Comparison of ENCODE assay signal across 8 mouse cellular contexts in genomic region chr6:72355066-72355911, GRCm38 (mm10). TPM values are rescaled to one million over a fixed set of nuclear protein-coding genes. Genes with fewer than 3 reads are reported as not detected.
DNase-seq lines count a peak whose midpoint lies in the region; ATAC-seq and TF ChIP-seq lines count a peak whose summit lies in the region.

Tmem150a (plus strand) TSS chr6:72355447.

- H3K36me3 ChIP-seq in ES-E14 (ENCODE audit: control insufficient read depth, insufficient read depth, low read length, poor library complexity, severe bottlenecking) = peaks cover 14% of the 10 kb centered on the region
- H3K36me3 ChIP-seq in lung, postnatal 0 days (ENCODE audit: insufficient read depth, low read length) = peaks cover 14% of the 10 kb centered on the region; the same call in 1 of the 2 replicates

- ATAC-seq in frontal cortex, adult (ENCODE audit: low TSS enrichment) = peak; percentile 51
- ATAC-seq in lung, postnatal 0 days = peak; percentile 94

- peak within 1 kb of the TSS; percentile 74 for H3K9ac ChIP-seq in ES-E14 (ENCODE audit: insufficient read depth, low read depth, low read length, poor library complexity, severe bottlenecking)
- H3K9ac ChIP-seq in lung, postnatal 0 days (replicated peaks; ENCODE audit: low read depth) = peak within 1 kb of the TSS; percentile 54

- peak within 1 kb of the TSS; percentile 68 to 86 for H3K4me3 ChIP-seq in ES-E14 (ENCODE audit: insufficient read depth in 1 of 2, low read depth in 1 of 2, low read length in 2 of 2, poor library complexity in 1 of 2, severe bottlenecking in 1 of 2)
- H3K4me3 ChIP-seq in lung, postnatal 0 days (ENCODE audit: low read depth, low read length) = peak within 1 kb of the TSS; percentile 59

- H3K27me3 ChIP-seq in lung, postnatal 0 days (replicated peaks; ENCODE audit: insufficient read depth, low read length) = no peaks in the 10 kb centered on the region

- no peak for TF ChIP-seq EP300 in lung, postnatal 0 days (IDR thresholded peaks at IDR 0.05)

- WGBS in lung, postnatal 0 days = 4% methylated on average over 47 of the region's 71 CpGs

- H3K4me2 ChIP-seq in lung, postnatal 0 days (replicated peaks; ENCODE audit: low read depth, low read length) = peak within 1 kb of the TSS; percentile 85

- in situ Hi-C loops in ES-E14 (cut with MboI; ENCODE audit: low sequenced_read_pairs in 2 of 2, unreplicated experiment in 2 of 2) = no loop called here

- no peaks in the 10 kb centered on the region; a peak in 1 of 4 replicates for H3K4me1 ChIP-seq in ES-E14 (ENCODE audit: control insufficient read depth in 2 of 2, insufficient read depth in 2 of 2, low read length in 2 of 2, poor library complexity in 1 of 2)
- peaks cover 23% of the 10 kb centered on the region for H3K4me1 ChIP-seq in lung, postnatal 0 days (ENCODE audit: insufficient read depth, low read depth, low read length)

- no peaks in the 10 kb centered on the region for H3K9me3 ChIP-seq in ES-E14 (ENCODE audit: control insufficient read depth, insufficient read depth, low read depth, low read length)
- no peaks in the 10 kb centered on the region for H3K9me3 ChIP-seq in lung, postnatal 0 days (ENCODE audit: low read length)

- peak; percentile 63 for TF ChIP-seq CTCF in lung, postnatal 0 days (IDR thresholded peaks at IDR 0.05)

- DNase-seq in ES-E14 (ENCODE audit: low read depth, low spot score) = peak; percentile 93
- DNase-seq in cerebellum, adult 18-20 months = peak; percentile 71 to 72
- DNase-seq in heart, postnatal 4 days = peak; percentile 90
- DNase-seq in layer of hippocampus, adult 8-10 months (ENCODE audit: low spot score in 2 of 2) = peak; percentile 73 to 74
- peak; percentile 93 for DNase-seq in lung, postnatal 0 days (ENCODE audit: low spot score)
- DNase-seq in ovary, postnatal 10 days (ENCODE audit: low spot score) = peak; percentile 62
- DNase-seq in thymus, postnatal 25 days = peak; percentile 36

- no peak within 1 kb of the TSS for H3K27ac ChIP-seq in ES-E14 (ENCODE audit: insufficient read depth, low read depth, low read length, poor library complexity, severe bottlenecking)
- peak within 1 kb of the TSS; percentile 72 for H3K27ac ChIP-seq in lung, postnatal 0 days (ENCODE audit: low read length)

TF ChIP-seq in ES-E14, 5 proteins besides CTCF, POLR2A, EP300 and RAD21:
- TF ChIP-seq HCFC1 (IDR thresholded peaks at IDR 0.05; ENCODE audit: borderline replicate concordance, insufficient read depth, low read length) = peak; percentile 85
- TF ChIP-seq MAFK (IDR thresholded peaks at IDR 0.05; ENCODE audit: insufficient read depth, low read depth, low read length) = no peak

RNA-seq across cellular contexts. Expression of gene Tmem150a, which starts in this region (rescaled TPM):
- total RNA-seq in ES-E14 (2012; rRNA removed) = 21.2 and 26.1 TPM in 2 replicates
- total RNA-seq in heart, postnatal 4 days (2021) = 10 to 100 TPM in 1 of 2 experiments, 1 to 10 TPM in 1; 9.8 to 12.3 TPM
- 10 to 100 TPM; 10.9 to 13.4 (median 11.4) TPM for total RNA-seq in layer of hippocampus, adult 8-10 months (2022)
- 17.6 and 25.7 TPM in 2 replicates for polyA plus RNA-seq in lung, postnatal 0 days (2015; fragmentation: Nextera tagmentation; extraction: Ambion mirVana)

Comparison
In these comparisons a context has a peak if more than half of its experiments do, and no peak if none do; other contexts are left out.
1. DNase-seq: peak in every context shown above with its lines; median percentile 93 in ES-E14; 93 in lung, postnatal 0 days; 90 in heart, postnatal 4 days; 74 in layer of hippocampus, adult 8-10 months; 72 in cerebellum, adult 18-20 months; 62 in ovary, postnatal 10 days; 36 in thymus, postnatal 25 days.